Mouse (Mus musculus): ENCODE data around the gene Galntl6. TPM values are rescaled to one million over a fixed set of nuclear protein-coding genes. Genes with fewer than 3 reads are reported as not detected.

The Galntl6 gene
- polyA plus RNA-seq, 1 experiment from 2014 or later = 0.20 TPM

GRCm38 (mm10) chr8:58023426-58024176 is 888.8 kb downstream of the Galntl6 start:
- Histone ChIP-seq H3K4me1 (no peaks in the 10 kb centered on the region), H3K4me2 (no peak overlapping the region), H3K9me3 (replicated peaks) (no peaks in the 10 kb centered on the region), H3K27me3 (replicated peaks) (no peaks in the 10 kb centered on the region), H3K4me3 (no peak overlapping the region), H3K36me3 (no peaks in the 10 kb centered on the region), H3K27ac (no peak overlapping the region), H3K9ac (no peak overlapping the region)
- ATAC-seq = no peak
- WGBS (ENCODE audit: insufficient replicate concordance) = 40% methylated on average over 2 of the region's 2 CpGs

- Histone ChIP-seq H3K9ac (no peak overlapping the region), H3K27me3 (replicated peaks) (no peaks in the 10 kb centered on the region), H3K9me3 (replicated peaks) (no peaks in the 10 kb centered on the region), H3K27ac (no peak overlapping the region), H3K4me2 (no peak overlapping the region), H3K4me3 (no peak overlapping the region), H3K4me1 (no peaks in the 10 kb centered on the region), H3K36me3 (no peaks in the 10 kb centered on the region)
- 50% methylated on average over 1 of the region's 1 CpGs for WGBS (ENCODE audit: insufficient replicate concordance)
- ATAC-seq = no peak
These were observed 922.8 kb downstream of the Galntl6 start for GRCm38 (mm10) chr8:57989428-57990171.

GRCm38 (mm10) chr8:57977372-57977771 is 935.1 kb downstream of the Galntl6 start:
- Histone ChIP-seq H3K27ac (no peak overlapping the region), H3K4me1 (no peaks in the 10 kb centered on the region), H3K36me3 (no peaks in the 10 kb centered on the region), H3K4me3 (no peak overlapping the region), H3K4me2 (no peak overlapping the region), H3K9ac (no peak overlapping the region), H3K27me3 (replicated peaks) (no peaks in the 10 kb centered on the region), H3K9me3 (replicated peaks) (no peaks in the 10 kb centered on the region)
- WGBS (ENCODE audit: insufficient replicate concordance) = 75% methylated on average over 4 of the region's 4 CpGs
- ATAC-seq = no peak

GRCm38 (mm10) chr8:57974093-57974492 is 938.3 kb downstream of the Galntl6 start:
- no peak overlapping the region for H3K27ac ChIP-seq
- no peaks in the 10 kb centered on the region for H3K27me3 ChIP-seq (replicated peaks)
- ATAC-seq = no peak
- H3K4me3 ChIP-seq = no peak overlapping the region
- H3K4me2 ChIP-seq = no peak overlapping the region
- H3K36me3 ChIP-seq = no peaks in the 10 kb centered on the region
- H3K9ac ChIP-seq = no peak overlapping the region
- no peaks in the 10 kb centered on the region for H3K9me3 ChIP-seq (replicated peaks)
- H3K4me1 ChIP-seq = no peaks in the 10 kb centered on the region
- WGBS (ENCODE audit: insufficient replicate concordance) = 38% methylated on average over 2 of the region's 2 CpGs

GRCm38 (mm10) chr8:57972832-57973231 is 939.6 kb downstream of the Galntl6 start:
- ATAC-seq = no peak
- 51% methylated on average over 3 of the region's 3 CpGs for WGBS (ENCODE audit: insufficient replicate concordance)
- Histone ChIP-seq H3K27me3 (replicated peaks) (no peaks in the 10 kb centered on the region), H3K4me3 (no peak overlapping the region), H3K4me2 (no peak overlapping the region), H3K9me3 (replicated peaks) (no peaks in the 10 kb centered on the region), H3K4me1 (no peaks in the 10 kb centered on the region), H3K9ac (no peak overlapping the region), H3K27ac (no peak overlapping the region), H3K36me3 (no peaks in the 10 kb centered on the region)

GRCm38 (mm10) chr8:57966676-57967075 is 945.8 kb downstream of the Galntl6 start:
- H3K27ac ChIP-seq = no peak overlapping the region

GRCm38 (mm10) chr8:57965508-57965907 is 946.9 kb downstream of the Galntl6 start:
- Histone ChIP-seq H3K4me1 (no peaks in the 10 kb centered on the region), H3K9ac (no peak overlapping the region), H3K4me3 (no peak overlapping the region), H3K9me3 (replicated peaks) (no peaks in the 10 kb centered on the region), H3K4me2 (no peak overlapping the region), H3K27me3 (replicated peaks) (no peaks in the 10 kb centered on the region), H3K27ac (no peak overlapping the region), H3K36me3 (no peaks in the 10 kb centered on the region)
- no peak for ATAC-seq
- WGBS (ENCODE audit: insufficient replicate concordance) = 54% methylated on average over 5 of the region's 5 CpGs

More at GRCm38 (mm10) chr8:57966676-57967075, 945.8 kb downstream of the Galntl6 start:
- no peak overlapping the region for H3K9ac ChIP-seq
- no peak overlapping the region for H3K4me3 ChIP-seq
- 22% methylated on average over 6 of the region's 6 CpGs for WGBS (ENCODE audit: insufficient replicate concordance)
- H3K36me3 ChIP-seq = no peaks in the 10 kb centered on the region
- H3K4me2 ChIP-seq = no peak overlapping the region
- no peaks in the 10 kb centered on the region for H3K9me3 ChIP-seq (replicated peaks)
- H3K27me3 ChIP-seq (replicated peaks) = no peaks in the 10 kb centered on the region
- ATAC-seq = no peak
- no peaks in the 10 kb centered on the region for H3K4me1 ChIP-seq

GRCm38 (mm10) chr8:57962286-57963110 is 949.9 kb downstream of the Galntl6 start:
- no peak overlapping the region for H3K9ac ChIP-seq
- H3K4me1 ChIP-seq = no peaks in the 10 kb centered on the region
- no peaks in the 10 kb centered on the region for H3K9me3 ChIP-seq (replicated peaks)
- H3K27ac ChIP-seq = no peak overlapping the region
- no peaks in the 10 kb centered on the region for H3K36me3 ChIP-seq
- WGBS (ENCODE audit: insufficient replicate concordance) = 54% methylated on average over 12 of the region's 12 CpGs
- no peak overlapping the region for H3K4me2 ChIP-seq
- no peaks in the 10 kb centered on the region for H3K27me3 ChIP-seq (replicated peaks)
- no peak for ATAC-seq
- H3K4me3 ChIP-seq = no peak overlapping the region

- Histone ChIP-seq H3K27ac (no peak overlapping the region), H3K4me3 (no peak overlapping the region), H3K9me3 (replicated peaks) (no peaks in the 10 kb centered on the region), H3K36me3 (no peaks in the 10 kb centered on the region), H3K27me3 (replicated peaks) (no peaks in the 10 kb centered on the region), H3K4me2 (no peak overlapping the region), H3K4me1 (no peaks in the 10 kb centered on the region), H3K9ac (no peak overlapping the region)
- 69% methylated on average over 3 of the region's 3 CpGs for WGBS (ENCODE audit: insufficient replicate concordance)
- no peak for ATAC-seq
These were observed 953.3 kb downstream of the Galntl6 start for GRCm38 (mm10) chr8:57959136-57959535.

- H3K27ac ChIP-seq = no peak overlapping the region
- H3K27me3 ChIP-seq (replicated peaks) = no peaks in the 10 kb centered on the region
- no peaks in the 10 kb centered on the region for H3K9me3 ChIP-seq (replicated peaks)
- no peak overlapping the region for H3K9ac ChIP-seq
- no peaks in the 10 kb centered on the region for H3K4me1 ChIP-seq
- no peak overlapping the region for H3K4me2 ChIP-seq
- no peaks in the 10 kb centered on the region for H3K36me3 ChIP-seq
- no peak for ATAC-seq
- WGBS (ENCODE audit: insufficient replicate concordance) = 48% methylated on average over 16 of the region's 16 CpGs
- H3K4me3 ChIP-seq = no peak overlapping the region
These were observed 954.1 kb downstream of the Galntl6 start for GRCm38 (mm10) chr8:57958121-57958901.

GRCm38 (mm10) chr8:57955501-57955900 is 956.9 kb downstream of the Galntl6 start:
- H3K9ac ChIP-seq = no peak overlapping the region
- H3K27ac ChIP-seq = no peak overlapping the region
- H3K27me3 ChIP-seq (replicated peaks) = no peaks in the 10 kb centered on the region
- no peak overlapping the region for H3K4me3 ChIP-seq
- ATAC-seq = no peak
- H3K9me3 ChIP-seq (replicated peaks) = no peaks in the 10 kb centered on the region
- H3K4me2 ChIP-seq = no peak overlapping the region
- no peaks in the 10 kb centered on the region for H3K36me3 ChIP-seq
- WGBS (ENCODE audit: insufficient replicate concordance) = 65% methylated on average over 7 of the region's 7 CpGs
- no peaks in the 10 kb centered on the region for H3K4me1 ChIP-seq
